Mouse (Mus musculus): Measurements from ENCODE around the gene Edc4.

The Edc4 gene

DNA sequence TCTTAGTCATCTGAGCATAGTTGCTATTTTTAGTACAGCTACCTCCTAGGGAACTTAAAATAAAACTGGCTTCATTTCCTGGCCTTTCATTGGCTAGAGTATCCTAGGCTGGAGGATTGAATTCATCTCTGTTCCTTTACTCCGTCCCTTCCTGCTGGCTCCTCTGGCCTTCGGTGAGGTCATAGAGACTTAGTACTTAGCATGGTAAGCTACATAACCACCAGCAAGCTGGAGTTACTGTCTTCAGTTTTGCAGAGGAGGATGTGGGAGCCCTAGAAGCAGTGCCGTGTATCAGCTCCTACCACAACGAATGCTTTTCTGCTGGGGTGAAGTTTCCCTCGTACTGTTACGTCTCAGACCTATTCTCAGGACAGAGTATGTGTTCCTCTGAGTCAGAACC lies 6.4 kb upstream of the Edc4 start:
- no peak for DNase-seq (ENCODE audit: low read depth, low spot score)

DNA sequence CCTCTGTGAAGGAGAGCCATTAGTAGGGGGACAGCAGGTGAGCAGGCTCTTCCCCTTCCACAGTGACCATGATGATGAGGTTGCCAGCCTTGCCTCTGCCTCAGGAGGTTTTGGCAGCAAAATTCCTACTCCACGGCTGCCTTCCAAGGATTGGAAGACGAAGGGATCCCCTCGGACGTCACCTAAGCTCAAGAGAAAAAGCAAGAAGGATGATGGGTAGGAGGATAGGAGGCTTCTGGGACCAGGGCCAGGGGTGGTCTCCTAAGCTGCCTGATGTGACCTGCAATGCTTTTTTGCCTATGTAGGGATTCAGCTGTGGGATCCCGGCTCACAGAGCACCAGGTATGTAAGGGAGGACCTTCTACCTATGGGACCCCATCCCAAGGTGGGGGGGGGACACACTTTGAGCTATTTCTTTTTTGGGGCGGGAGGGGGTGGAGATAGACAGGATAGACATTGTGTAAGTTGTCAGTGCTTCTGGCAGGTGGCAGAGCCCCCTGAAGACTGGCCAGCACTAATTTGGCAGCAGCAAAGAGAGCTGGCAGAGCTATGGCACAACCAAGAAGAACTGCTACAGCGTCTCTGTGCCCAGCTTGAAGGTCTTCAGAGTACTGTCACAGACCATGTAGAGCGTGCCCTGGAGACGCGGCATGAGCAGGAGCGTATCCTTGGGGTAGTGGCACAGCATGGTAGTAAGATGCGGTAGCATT lies 9.2 kb downstream of the Edc4 start:
- DNase-seq (ENCODE audit: low read depth, low spot score): no peak

DNA sequence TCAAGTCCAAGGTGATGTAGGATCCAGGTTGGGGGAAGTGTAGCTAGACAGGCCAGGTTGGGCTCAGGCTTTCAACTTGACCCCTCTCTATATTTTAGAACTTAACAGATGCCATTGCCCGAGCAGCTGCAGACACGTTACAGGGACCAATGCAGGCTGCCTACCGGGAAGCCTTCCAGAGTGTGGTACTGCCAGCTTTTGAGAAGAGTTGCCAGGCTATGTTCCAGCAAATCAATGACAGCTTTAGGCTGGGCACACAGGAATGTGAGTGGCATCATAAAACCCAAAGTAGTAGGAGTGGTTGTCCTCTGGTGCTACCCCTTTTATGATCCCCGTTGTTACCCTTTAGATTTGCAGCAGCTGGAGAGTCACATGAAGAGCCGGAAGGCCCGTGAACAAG lies 10.2 kb downstream of the Edc4 start:
- no peak for DNase-seq (ENCODE audit: low read depth, low spot score)

DNA sequence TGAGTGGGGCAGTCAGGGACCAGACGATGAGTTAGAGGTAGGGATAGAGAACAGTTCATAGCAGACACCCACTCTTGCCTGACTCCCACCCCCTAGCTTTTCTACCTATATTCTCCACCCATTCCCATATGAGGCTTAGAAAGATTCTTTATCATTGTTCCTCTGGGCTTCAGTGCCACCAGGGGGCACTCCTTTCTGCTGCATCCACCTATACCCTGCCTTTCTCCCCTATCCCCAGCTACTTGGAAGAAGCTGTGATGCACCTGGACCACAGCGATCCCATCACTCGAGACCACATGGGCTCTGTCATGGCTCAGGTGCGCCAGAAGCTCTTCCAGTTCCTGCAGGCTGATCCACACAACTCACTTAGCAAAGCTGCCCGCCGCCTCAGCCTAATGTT lies 11.8 kb downstream of the Edc4 start:
- no peak for DNase-seq (ENCODE audit: low read depth, low spot score)

DNA sequence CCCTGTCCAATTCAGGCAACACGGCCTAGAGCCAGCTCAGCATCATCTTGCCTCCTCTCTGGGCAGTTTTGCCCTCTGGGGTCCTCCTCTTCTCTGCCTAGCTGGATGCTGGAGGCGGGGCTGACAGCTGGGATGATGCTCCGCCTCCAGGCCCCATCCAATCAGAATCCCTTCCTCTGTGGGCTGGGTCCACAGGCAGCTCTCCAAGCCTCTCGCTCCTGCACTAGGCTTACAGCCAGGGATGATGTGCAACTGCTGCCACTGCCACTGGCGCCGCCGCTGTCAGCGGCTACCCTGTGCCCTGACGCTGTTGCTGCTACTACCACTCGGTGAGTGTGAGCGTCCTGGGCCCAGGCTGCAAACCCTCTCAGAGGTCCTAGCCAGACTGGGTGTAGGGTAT lies 12.7 kb downstream of the Edc4 start, which contains the start of gene Nrn1l:
Gene Nrn1l (plus strand): TSS at position 229 of the 400 bp plus-strand sequence.
- peak; percentile 70 for DNase-seq (ENCODE audit: low read depth, low spot score)

DNA sequence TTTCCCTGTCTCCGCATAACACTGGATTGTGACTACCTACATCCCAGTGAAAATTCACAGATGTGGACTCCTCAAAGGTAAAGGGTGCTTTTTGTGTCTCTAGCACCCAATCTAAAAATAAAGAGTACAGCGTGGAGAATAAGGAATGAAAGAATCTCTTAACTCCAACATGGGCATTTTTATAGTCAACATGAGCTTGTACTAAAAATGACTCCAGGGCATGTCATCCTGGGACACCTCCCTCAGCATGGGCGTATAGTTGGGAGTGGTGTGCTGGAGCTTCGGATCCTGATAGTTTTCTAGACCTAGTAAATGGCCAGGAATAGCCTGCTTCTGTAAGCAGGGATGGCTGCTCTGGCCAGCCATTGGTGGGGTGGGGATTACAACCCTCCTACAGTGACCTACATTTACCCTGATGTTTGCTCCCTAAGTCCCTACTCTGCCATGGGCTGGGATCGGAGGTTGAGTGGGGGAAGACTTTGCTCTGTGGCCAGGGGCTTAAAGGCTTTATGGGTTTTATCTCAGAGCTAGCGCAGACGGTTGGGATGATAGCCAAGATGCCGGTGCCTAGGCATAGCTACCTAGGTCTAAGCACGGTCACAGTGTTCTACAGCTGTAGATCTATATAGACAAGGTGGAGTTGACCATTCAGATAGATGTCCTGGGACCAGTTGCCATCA lies 17.3 kb downstream of the Edc4 start:
- DNase-seq (ENCODE audit: low read depth, low spot score): no peak

DNA sequence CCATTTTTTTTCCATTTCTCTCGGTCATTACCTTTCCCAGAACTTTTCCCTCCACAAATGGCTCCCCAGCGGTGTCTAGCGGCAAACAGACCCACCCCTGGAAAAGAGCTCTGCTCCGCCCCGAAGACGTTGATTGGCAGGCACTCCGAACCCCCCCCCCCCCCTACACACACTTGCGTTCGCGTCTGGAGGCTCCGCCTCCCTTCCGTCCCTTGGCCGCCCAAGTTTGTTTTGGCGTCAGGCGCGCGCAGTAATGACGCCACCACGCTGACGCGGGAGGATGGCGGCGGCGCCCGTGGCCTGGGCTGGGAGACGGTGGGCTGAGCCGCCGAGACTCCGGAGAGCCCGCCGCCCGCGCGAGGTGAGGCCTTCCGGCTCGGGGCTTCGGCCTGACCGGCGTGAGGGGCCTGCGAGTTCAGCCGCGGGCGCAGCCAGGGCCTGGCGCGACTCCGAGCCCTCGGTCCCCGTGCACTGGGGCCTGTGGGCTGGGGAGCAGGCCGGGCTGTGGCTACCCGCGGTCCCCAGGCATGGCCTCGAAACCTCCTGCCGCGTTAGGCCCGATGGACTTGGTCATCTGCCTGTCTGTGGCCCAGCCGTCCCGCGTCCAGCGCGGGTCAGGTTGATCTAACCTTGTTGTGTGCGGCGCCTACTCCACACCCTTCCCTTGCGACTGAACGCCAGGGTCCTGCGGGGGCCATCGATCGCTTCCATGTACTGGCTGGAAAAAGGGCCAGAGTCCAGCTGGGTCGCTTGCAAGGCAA lies 19.7 kb downstream of the Edc4 start, which contains the start of gene Pskh1:
Gene Pskh1 (plus strand): TSS at position 262 of the 761 bp plus-strand sequence.
- peak; percentile 96 for DNase-seq (ENCODE audit: low read depth, low spot score)

DNA sequence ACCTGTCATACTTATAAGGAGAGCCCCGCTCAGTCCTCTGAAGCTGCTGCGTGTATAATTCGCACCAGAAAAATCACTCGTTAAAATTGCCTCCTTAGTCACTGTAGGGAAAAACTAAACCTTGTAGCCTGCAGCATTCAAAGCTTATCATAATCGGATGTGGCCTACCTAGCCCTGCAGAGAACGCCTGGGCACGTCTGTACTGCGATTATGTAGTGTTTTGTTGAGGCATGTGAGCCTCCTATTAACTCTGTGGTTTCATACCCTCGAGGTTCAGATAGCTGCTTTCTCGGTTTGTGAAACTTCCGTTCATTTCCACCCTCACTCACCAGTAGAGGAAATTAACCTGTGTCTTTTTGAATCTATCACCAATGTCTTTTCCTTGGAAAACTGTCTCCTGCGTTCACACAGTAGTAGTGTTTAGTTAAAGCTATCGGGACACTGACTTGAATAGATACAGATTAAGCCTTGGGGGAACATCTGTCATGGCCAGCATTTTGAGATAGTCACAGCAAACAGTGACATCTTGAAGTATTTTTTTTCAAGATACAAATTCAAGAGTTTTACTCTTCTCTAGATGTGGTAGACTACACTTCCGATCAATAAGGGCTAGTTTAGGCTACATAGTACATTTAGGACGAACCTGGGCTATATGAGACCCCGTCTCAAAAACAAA lies 20.4 kb downstream of the Edc4 start:
- DNase-seq (ENCODE audit: low read depth, low spot score): no peak

DNA sequence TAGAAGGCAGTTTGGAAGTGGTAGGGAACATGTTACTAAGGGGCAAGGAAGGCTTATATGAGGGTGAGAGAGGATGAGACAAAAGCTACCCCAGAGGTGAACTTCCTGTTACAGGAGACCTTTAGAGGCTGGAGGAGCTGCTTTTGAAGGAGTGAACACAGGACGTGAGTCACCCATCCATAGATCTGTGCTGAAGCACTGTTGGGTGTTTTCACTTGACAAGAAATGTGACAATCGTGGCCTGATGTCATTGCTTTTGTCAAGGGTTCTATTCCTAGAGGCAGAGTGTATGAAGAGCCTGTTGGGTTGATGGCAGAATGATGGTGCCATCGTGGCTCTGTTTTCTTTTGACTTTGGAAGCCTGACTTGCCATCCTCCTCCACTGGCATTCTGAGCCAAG lies 38.7 kb downstream of the Edc4 start:
- DNase-seq (ENCODE audit: low read depth, low spot score): no peak

DNA sequence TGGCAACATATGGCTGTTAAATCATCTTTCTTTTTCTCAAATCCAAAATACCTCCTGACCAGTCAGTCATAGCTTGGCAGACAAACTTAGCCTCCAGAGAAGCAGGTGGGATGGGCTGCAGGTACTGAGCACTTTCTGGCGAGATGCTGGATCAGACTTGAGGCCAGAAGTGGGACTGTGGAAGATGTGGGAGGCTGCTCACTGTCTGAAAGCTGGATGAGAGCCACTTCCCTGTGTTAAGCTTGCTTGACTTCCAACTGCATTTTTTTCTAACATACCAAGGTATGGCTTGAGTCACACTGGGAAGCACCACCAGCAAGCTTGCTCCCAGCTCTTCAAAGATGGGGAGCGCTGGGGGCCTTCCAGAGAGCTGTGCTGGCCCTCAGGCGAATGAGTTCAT lies 44.4 kb downstream of the Edc4 start:
- DNase-seq (ENCODE audit: low read depth, low spot score): no peak

DNA sequence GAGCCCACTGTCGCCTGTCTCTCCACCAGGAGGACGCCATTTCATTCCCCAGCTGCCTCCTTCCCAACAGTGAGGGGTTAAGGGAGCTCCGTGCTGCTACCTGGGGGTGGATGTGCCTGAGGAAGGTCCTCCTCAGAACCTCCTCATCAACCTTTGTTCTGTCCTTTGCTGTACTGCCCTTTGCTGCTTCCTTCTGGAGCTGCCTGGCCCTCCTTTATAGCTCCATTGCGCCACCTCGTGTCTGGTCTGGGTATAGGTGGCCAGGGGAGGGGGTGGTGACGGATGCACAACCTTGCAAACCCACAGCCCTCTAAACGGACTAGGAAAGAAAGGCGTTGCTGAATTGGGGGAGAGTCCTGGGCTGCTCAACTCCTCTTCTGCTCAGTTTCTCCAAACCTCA lies 49.9 kb downstream of the Edc4 start:
- DNase-seq (ENCODE audit: low read depth, low spot score): peak; percentile 78

DNA sequence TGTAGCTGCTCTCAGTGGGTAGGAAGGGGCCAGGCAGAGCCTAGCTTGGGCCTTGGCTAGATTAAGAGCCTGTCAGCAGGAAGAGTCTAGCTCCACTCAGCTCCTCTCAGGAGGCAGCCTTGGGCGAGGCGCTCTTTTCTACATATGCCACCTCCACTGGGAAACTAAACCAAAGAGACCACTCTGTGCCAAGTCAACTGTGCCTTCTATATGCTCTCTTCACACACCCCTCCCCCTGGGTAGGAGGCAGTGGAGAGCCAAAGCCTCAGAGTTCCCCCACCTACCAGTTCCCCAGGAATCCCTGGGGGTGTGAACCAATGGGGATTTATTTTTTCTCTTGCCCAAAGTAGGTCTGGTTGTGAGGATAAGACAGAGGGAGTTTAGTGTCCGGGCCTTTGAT lies 50.6 kb downstream of the Edc4 start:
- no peak for DNase-seq (ENCODE audit: low read depth, low spot score)

DNA sequence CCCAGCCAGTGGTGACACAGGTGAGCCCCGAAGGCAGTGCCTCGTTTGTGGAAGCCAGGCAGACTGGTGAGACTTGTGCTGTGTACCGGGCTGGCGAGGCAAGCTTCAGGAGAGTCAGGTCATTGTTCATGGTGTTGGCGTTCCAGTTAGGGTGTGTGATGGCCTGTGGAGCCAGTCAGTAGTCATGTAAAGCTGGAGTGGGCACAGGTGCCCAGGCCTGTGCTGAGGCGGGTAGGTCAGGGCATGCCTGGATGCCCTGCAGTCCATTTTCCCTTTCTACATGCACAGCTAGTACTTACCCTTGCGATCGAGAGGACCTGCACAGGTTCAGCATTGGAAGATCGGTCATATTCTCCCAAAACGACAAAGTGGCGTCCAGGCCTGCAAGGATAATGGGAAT lies 51.8 kb downstream of the Edc4 start:
- no peak for DNase-seq (ENCODE audit: low read depth, low spot score)

DNA sequence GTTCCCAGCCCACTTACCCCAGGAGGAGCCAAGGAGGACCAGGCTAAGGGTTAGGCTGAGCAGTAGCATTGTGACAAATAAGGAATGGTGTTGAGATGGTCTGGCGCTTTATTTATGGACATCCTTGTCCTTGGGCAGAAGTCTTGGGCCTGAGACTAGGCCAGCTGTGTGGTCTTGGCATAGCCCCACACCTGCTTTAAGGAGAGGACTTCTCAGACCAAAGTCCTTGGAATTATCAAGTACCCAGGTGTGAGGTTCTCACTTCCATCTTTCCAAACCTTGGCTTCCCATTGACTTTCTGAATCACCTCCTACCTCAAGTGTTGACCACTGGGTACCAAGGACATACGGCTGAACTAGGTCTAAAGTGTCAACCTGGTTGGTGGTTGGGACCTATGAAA lies 53.1 kb downstream of the Edc4 start, which contains the start of gene Ctrl:
Gene Ctrl (minus strand): TSS at position 101 of the 400 bp plus-strand sequence.
- DNase-seq (ENCODE audit: low read depth, low spot score): no peak

DNA sequence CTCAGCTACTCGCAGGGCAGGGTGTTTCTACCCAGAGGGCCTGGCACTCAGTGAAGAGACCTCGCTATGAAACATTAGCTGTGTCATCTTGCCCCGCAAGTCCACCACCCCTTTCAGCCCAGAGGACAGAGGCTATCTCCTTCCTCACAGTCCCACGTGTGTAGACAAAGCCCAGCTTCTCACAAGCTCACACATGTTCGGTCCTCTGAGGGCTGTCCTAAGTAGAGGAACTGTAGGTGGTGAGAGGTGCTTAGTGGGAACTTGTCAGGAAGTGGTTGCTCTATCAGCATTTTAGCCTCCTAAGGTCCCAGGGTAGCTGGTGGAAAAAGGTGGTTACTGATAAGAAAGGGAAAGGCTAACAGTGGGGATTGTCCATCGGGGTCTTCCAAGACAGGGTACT lies 54.4 kb downstream of the Edc4 start:
- no peak for DNase-seq (ENCODE audit: low read depth, low spot score)

DNA sequence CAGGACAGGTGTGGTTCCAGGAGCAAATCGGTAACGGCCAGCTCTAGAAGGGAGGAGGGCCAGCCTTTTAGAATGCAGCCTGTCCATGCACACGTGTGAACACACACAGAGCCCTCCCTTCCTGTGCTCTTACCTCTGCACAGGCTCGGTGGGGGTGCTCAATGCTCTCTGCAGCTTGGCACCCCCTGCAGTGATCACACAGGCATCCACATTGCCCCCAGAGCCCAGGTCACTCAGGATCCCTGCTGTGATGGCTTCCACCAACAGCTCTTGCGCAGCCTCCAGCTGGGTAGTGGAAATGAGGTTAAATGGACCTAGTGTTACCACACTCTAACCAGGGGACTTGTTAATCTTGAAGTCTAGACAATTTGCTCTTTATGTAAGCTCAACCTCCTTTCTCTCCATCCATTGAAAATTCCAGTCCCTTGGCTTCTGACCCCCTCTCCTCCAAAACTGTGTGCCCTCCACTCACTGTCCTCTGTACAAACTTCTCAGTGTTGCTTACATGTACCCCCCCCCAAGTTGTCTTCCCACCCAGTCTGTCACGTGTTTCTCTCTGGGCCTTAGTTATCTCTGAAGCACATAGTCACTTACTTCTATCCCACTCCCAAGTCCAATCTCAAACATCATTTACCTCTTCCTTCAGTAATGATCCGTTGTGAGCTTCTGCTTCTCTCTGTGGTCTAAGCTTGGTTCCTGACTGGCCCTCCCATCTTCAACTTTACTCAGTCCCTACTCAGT lies 55.4 kb downstream of the Edc4 start:
- DNase-seq (ENCODE audit: low read depth, low spot score): no peak

DNA sequence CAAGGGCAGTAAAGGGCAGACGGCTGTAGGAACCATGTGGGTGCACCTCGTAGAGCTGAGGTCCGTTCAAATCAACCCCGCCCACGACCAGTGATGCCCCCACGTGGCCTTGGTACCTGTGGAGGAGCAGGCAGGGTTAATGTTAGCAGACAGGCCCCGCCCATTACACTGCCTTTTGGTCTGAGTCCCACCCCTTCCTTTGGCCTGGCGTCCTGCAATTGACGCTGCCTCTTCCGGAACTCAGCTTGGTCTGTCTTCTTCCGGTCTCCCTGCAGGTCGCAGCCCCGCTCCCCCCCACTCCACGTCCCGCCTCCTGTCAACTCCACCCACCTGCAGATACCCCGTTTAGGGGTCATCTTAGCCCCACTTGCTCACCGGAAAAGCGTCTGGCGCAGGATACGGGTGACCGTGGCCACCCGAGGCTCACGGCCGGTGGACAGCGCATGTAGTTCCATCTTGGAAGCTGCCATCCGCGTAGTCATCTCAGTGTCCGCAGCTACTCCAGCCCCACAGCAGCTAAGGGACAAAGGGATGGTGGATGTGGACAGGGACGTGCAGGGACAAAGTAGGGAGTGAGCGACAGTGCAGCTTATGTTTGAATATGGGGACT lies 56.3 kb downstream of the Edc4 start:
- peak; percentile 90 for DNase-seq (ENCODE audit: low read depth, low spot score)

DNA sequence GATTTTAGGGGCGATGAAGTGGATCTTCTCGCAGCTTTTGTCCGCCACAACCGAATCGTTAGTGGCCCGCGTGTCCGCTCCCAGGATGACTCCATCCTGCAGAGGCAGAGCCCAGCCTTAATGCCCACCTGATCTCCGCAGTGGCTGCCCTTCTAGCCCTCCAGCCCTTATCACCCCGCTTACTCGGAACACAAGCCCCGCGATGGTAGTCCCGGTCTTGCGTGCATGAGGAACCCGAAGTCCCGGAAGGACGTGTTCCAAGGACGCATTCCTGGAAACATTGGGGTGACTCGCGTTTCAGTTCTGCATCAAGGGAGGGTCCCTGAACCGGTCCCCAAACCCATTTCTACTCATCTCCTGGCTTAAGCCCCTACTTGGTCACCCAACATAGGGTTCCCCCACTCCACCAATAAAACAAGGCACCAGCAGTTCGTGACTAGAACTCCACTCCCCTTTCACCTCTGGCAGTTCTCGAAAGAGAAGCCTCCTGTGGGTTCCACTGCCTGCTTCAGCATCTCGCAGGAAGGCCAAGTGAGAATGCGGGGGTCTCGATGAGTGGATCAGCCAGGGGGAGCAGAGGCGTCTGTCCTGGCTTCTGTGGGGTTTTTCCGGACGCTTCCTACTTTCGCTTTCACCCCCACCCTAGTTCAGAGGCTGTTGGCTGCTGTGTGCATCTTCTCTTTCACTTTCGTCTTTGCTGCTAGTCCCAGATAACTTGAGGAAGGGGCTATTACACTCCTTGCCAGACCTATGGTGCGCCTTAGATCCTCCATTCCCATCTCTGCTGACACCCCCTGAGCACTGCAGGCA lies 57.0 kb downstream of the Edc4 start:
- peak; percentile 23 for DNase-seq (ENCODE audit: low read depth, low spot score)

DNA sequence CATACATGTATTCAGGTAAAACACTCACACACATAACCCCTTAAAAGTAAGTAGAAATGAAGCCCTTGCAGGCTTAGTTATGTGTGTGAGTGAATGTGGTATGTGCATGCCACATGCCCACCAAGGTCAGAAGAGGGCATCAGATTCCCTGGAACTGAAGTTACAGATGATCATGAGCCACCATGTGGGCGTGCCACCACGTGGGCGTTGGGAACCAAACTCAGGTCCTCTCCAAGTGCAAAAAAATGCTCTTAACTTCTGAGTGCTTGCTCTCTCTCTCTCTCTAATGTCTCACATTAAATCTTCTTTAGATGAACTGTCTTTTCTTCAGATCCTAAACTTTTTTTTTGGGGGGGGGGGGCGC lies 57.6 kb downstream of the Edc4 start, which contains the start of gene Psmb10:
Gene Psmb10 (minus strand): TSS at position 139 of the 364 bp plus-strand sequence.
- no peak for DNase-seq (ENCODE audit: low read depth, low spot score)

DNA sequence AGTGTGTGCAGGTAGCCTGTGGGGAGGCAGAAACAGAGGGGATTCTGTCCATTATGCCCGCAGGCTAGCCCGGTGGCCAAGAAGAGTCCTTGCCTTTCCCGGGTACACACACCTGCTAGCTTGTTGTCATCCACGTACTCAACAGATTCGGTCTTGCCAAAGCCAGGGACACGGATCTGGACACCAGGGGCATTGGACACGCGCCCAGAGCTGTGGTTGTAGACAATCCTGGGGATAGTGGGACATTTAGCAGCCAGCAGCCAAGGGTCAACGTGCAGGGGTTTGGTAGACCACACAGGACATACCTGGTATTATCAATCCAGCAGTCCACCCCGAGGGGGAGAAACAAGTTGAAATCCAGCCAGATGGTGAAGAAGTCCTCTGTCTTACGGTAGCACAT lies 61.3 kb downstream of the Edc4 start:
- DNase-seq (ENCODE audit: low read depth, low spot score): no peak
